Mouse (Mus musculus) mouse trophoblast stem cell (cell line): Measurements from ENCODE around the gene Cpne5.

Source experiments
- in situ Hi-C, 2 experiments: fragments of 300-500 bp; cut with MseI, MboI; formaldehyde crosslinking; loops; 2 replicates in 1 of 2; 3 replicates in 1 of 2; pipeline ENCODE4 v1.15.1; 2025

The Cpne5 gene

GRCm38 (mm10) chr17:29237772-29238420 is at the start of gene Cpne5:
Gene Cpne5, minus strand, starts transcription at chr17:29238167.
- in situ Hi-C loops = no loop called here

DNA sequence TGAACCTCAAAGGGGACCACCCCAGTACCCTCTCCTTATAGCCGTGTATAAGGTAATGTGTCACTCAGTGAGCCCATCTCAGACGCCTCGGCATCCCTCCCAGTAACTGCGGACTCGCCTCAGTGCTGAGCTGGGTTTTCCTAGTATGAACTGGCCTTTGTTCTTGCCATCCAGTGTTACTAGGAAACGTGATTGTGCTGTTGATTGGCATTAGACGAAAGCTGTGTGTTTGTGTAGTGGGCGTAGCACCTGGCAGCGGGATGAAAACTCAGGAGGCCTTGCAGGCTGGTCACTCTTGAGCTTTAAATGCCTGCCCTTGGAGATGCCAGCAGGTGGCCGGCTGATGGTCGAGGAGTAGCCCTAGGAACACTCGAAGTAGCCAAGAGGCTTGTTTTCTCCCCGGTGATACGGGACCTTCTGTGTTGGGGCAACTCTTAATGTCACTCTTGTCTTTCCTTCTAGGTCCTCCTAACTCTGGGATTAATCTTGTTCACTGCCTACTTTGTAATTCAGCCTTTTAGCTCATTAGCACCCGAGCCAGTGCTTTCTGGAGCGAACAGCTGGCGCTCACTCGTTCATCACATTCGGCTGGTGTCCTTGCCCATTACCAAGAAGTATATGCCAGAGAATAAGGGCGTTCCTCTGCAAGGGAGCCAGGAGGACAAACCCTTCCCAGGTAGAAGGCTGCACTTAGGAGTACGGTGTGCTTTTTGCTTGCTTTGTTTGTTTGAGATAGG is 44.4 kb upstream of the Cpne5 start:
- in situ Hi-C loops = no loop called here

- in situ Hi-C loops = no loop called here
Observed at GRCm38 (mm10) chr17:29281541-29281940, 43.6 kb upstream of the Cpne5 start.

- in situ Hi-C loops = no loop called here
Observed at GRCm38 (mm10) chr17:29280422-29280821, 42.5 kb upstream of the Cpne5 start.

GRCm38 (mm10) chr17:29273889-29274288 is 35.9 kb upstream of the Cpne5 start:
- in situ Hi-C loops = loop anchor here (5.0 to 25.0 kb wide), 2 partner anchors 98 to 238 kb away; no protein-coding TSS in a partner anchor

- in situ Hi-C loops = loop anchor here (5.0 to 25.0 kb wide), 2 partner anchors 99 to 239 kb away; no protein-coding TSS in a partner anchor
Observed at GRCm38 (mm10) chr17:29273156-29273555, 35.2 kb upstream of the Cpne5 start.

- in situ Hi-C loops = loop anchor here (5.0 to 25.0 kb wide), 2 partner anchors 102 to 242 kb away; no protein-coding TSS in a partner anchor
Observed at GRCm38 (mm10) chr17:29270148-29270698, 32.3 kb upstream of the Cpne5 start.

GRCm38 (mm10) chr17:29269349-29269706 is 31.4 kb upstream of the Cpne5 start:
- in situ Hi-C loops = loop anchor here (25.0 kb wide), 1 partner anchor 243 kb away; no protein-coding TSS in a partner anchor

DNA sequence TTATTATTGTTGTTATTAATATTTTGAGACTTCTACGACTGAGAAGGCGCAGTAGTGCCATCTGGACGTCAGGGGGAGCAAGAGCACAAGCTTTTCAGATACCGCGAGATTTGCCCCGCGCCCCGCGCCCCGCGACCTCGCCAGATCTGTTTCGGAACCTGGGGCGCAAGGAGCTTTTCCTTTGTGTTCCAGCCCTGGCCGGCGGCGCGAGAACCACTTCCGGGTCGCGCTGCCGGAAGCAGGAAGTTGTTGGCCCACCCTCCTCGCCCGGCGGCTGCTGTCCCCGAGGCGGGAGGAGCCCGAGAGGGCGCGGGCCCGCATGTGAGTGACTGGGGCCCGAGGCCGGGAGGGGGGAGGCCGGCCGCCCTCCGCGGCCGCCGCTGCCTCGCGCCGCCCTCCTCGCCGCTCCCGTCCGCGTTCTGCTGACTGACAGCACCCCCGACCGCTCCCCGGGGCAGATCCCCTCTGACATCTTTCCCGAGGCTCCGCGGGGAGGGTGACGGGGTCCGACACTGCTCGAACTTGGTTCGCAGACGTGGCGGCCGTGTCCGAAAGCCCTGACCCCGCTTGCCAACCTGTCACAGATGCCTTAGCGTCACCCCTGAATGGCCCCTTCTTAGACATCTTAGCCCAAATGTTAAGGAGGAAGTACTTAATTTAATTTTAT is 30.8 kb upstream of the Cpne5 start, which contains the start of gene BC004004:
Gene BC004004 (plus strand): TSS at position 107 of the 667 bp plus-strand sequence.
- in situ Hi-C loops = loop anchor here (25.0 kb wide), 1 partner anchor 243 kb away; no protein-coding TSS in a partner anchor

- in situ Hi-C loops = loop anchor here (25.0 kb wide), 1 partner anchor 244 kb away; no protein-coding TSS in a partner anchor
Observed at GRCm38 (mm10) chr17:29267931-29268681, 30.1 kb upstream of the Cpne5 start.

GRCm38 (mm10) chr17:29267040-29267439 is 29.1 kb upstream of the Cpne5 start:
- in situ Hi-C loops = loop anchor here (25.0 kb wide), 1 partner anchor 245 kb away; no protein-coding TSS in a partner anchor

GRCm38 (mm10) chr17:29264760-29265159 is 26.8 kb upstream of the Cpne5 start:
- in situ Hi-C loops = loop anchor here (5.0 to 25.0 kb wide), 2 partner anchors 103 to 248 kb away; no protein-coding TSS in a partner anchor

GRCm38 (mm10) chr17:29263840-29264633 is 26.1 kb upstream of the Cpne5 start, which contains the start of gene Ppil1:
Gene Ppil1, minus strand, starts transcription at chr17:29264186.
- in situ Hi-C loops = loop anchor here (5.0 to 25.0 kb wide), 2 partner anchors 103 to 248 kb away; no protein-coding TSS in a partner anchor

DNA sequence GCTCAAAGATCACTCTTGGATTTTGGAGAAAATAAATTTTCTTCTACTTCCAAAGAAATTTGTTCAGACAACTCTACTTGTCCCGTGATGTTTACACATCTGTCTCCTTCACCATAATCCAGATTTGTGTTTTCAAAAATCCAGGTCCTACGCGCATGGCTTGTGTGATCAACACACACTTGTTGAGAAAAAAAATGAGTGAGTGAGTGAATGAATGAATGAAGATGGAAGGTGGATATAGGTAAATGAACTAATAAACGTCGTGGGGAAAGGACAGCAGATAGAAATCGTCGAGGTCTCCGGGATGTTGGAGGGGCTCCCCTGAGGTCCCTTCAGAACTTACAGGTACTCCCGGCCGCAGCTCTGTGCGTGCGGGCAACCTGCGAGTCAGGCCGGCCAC is 25.4 kb upstream of the Cpne5 start:
- in situ Hi-C loops = loop anchor here (5.0 to 25.0 kb wide), 2 partner anchors 104 to 249 kb away; no protein-coding TSS in a partner anchor

DNA sequence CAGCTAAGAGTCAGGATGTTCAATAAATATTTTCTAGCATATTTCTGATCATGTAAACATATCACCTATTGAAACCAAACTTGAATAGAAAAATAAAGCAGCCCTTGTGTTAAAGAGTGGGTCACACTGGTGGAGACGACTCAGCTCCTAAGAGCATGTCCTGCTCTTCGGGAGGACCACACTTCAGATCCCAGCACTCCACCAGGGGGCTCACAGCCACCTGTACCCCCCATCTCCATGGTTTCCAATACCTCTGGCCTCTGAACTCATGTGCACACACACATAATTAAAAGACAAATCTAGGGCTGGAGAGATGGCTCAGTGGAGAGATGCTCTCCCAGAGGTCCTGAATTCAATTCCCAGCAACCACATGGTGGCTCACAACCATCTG is 24.3 kb upstream of the Cpne5 start:
- in situ Hi-C loops = loop anchor here (5.0 to 25.0 kb wide), 2 partner anchors 105 to 250 kb away; no protein-coding TSS in a partner anchor

DNA sequence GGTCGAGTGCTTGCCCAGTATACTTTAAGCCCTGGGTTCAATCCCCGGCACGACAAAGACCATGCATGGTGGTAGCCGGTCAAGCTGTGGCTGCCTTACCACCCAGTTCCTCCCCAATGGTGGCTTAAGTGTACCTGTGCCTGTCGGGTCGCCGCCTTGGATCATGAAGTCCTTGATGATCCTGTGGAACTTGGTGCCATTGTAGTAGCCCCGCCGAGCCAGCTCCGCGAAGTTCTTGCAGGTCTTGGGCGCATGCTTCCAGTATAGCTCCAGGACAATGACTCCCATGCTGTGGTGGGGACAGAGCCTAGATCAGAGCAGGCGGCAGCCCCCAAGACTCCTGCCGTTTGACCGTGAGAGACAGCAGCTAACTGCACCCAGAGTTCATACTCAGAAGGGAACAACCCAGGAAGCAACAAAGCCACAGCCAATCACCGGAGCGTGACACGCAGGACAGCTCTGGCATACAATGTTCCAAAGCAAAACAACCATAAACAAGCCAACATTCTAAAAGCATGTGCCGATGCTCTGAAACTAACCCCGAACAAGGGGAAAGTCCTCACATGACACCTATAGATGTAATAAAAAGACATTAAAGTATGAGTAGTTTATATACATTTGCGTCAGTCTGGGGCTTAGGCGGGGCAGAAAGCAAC is 23.8 kb upstream of the Cpne5 start:
- in situ Hi-C loops = loop anchor here (5.0 to 25.0 kb wide), 2 partner anchors 106 to 251 kb away; no protein-coding TSS in a partner anchor

DNA sequence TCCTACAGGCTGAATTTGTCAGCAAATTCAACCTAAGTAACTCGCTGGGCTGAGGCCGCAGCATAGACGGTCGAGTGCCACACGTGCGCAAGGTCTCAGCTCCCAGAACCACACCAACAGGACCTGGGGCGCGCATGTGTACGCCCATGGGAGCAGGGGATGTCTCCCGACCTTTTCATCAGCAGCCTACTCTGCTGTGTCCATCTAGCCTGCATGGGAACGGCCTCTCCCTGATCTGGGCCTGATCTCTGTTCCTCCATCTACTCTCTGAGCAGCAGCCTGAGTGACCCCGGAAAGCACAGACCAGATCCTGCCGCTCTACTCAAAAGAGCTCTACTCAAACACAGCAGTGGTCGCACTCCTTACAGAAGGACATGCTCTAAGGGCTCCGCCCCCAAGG is 22.5 kb upstream of the Cpne5 start:
- in situ Hi-C loops = loop anchor here (5.0 to 25.0 kb wide), 2 partner anchors 107 to 252 kb away; no protein-coding TSS in a partner anchor

GRCm38 (mm10) chr17:29259489-29259888 is 21.5 kb upstream of the Cpne5 start:
- in situ Hi-C loops = loop anchor here (25.0 kb wide), 1 partner anchor 253 kb away; no protein-coding TSS in a partner anchor

DNA sequence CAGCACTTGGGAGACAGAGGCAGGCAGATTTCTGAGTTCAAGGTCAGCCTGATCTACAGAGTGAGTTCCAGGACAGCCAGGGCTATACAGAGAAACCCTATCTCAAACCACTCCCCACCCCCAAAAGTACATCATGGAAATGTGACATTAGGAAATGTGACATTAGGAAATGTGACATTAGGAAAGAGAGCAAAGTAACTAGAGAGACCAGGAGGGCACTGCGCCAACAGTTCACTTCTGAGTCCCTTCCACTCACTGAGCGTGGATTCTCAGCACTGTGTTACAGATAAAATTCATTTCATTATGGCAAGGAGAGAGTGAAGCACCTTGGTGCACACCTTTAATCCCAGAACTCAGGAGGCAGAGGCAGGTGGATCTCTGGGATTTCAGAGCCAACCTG is 21.0 kb upstream of the Cpne5 start:
- in situ Hi-C loops = loop anchor here (25.0 kb wide), 1 partner anchor 253 kb away; no protein-coding TSS in a partner anchor
